Mouse (Mus musculus) ES-E14 (cell line): ENCODE results near the gene Osbpl6. TPM values are rescaled to one million over a fixed set of nuclear protein-coding genes. Genes with fewer than 3 reads are reported as not detected.
A peak's percentile ranks its signal among the peaks of the same experiment; 100 is the strongest.

Source experiments
- DNase-seq: peaks from one replicate; pipeline ENCODE4 v3.0.0-alpha.2; 2013; ENCODE audit warnings: low read depth, low spot score
- H3K27ac ChIP-seq: 2 replicates; pipeline ENCODE4 v1.5.1; 2012; ENCODE audit warnings: low read depth, mild to moderate bottlenecking, low read length, moderate library complexity, mixed read lengths; ENCODE audit not compliant: poor library complexity, insufficient read depth, severe bottlenecking
- H3K36me3 ChIP-seq: 2 replicates; pipeline ENCODE4 v1.6.1; 2012; ENCODE audit warnings: mild to moderate bottlenecking, low read length, moderate library complexity, mixed read lengths; ENCODE audit not compliant: control insufficient read depth, poor library complexity, insufficient read depth, severe bottlenecking
- H3K4me1 ChIP-seq, 2 experiments: fragments of 150-350 bp in 1 of 2; sonication (generic) in 1 of 2; 2 replicates each; pipeline ENCODE4 v1.6.1; 2012; ENCODE audit warnings: low read length in 2 of 2, mild to moderate bottlenecking in 1 of 2, mixed read lengths in 1 of 2; ENCODE audit not compliant: control insufficient read depth in 2 of 2, insufficient read depth in 2 of 2, poor library complexity in 1 of 2
- H3K4me3 ChIP-seq, 2 experiments: fragments of 150-350 bp in 1 of 2; sonication (generic) in 1 of 2; 2 replicates each; pipeline ENCODE4 v1.5.1; 2012; ENCODE audit warnings: low read length in 2 of 2, low read depth in 1 of 2, mild to moderate bottlenecking in 1 of 2, mixed read lengths in 1 of 2; ENCODE audit not compliant: insufficient read depth in 1 of 2, poor library complexity in 1 of 2, severe bottlenecking in 1 of 2
- H3K9ac ChIP-seq: 2 replicates; pipeline ENCODE4 v1.6.1; 2012; ENCODE audit warnings: low read depth, mild to moderate bottlenecking, low read length, mixed read lengths; ENCODE audit not compliant: poor library complexity, insufficient read depth, severe bottlenecking
- H3K9me3 ChIP-seq: fragments of 150-350 bp; sonication (generic); 2 replicates; pipeline ENCODE4 v1.6.1; 2012; ENCODE audit warnings: low read depth, mild to moderate bottlenecking, low read length; ENCODE audit not compliant: control insufficient read depth, insufficient read depth
- CHD2 ChIP-seq: IDR thresholded peaks from 2 replicates; pipeline ENCODE4 v1.6.1; 2014; ENCODE audit warnings: mild to moderate bottlenecking, low read depth, low read length, inconsistent platforms
- HCFC1 ChIP-seq: IDR thresholded peaks from 2 replicates; pipeline ENCODE4 v1.6.1; 2012; ENCODE audit warnings: low read length, inconsistent platforms, borderline replicate concordance; ENCODE audit not compliant: insufficient read depth
- MAFK ChIP-seq: IDR thresholded peaks from 2 replicates; pipeline ENCODE4 v1.6.1; 2014; ENCODE audit warnings: mild to moderate bottlenecking, low read depth, low read length, inconsistent platforms; ENCODE audit not compliant: insufficient read depth
- ZC3H11A ChIP-seq: IDR thresholded peaks from 2 replicates; pipeline ENCODE4 v1.6.1; 2012; ENCODE audit warnings: low read depth, mild to moderate bottlenecking, inconsistent platforms, low read length, borderline replicate concordance
- ZNF384 ChIP-seq: IDR thresholded peaks from 2 replicates; pipeline ENCODE4 v1.6.1; 2012; ENCODE audit warnings: low read depth, low read length, inconsistent platforms
- in situ Hi-C, 2 experiments: fragments of 600-800 bp; cut with MboI; formaldehyde crosslinking; loops; one replicate each; pipeline ENCODE4 v1.15.1; 2025; ENCODE audit warnings: low sequenced_read_pairs in 2 of 2, inconsistent platforms in 1 of 2; ENCODE audit not compliant: unreplicated experiment in 2 of 2
- total RNA-seq: library from RNA; depleted of rRNA; stranded (reverse); fragments of 300-350 nt; gene quantifications from 2 replicates; pipeline ENCODE4 v1.2.3, GENCODE M21; 2012

The Osbpl6 gene
- total RNA-seq, 1 experiment: 0.45 TPM

GRCm38 (mm10) chr2:76631600-76631999 is 225.3 kb downstream of the Osbpl6 start:
- Histone ChIP-seq H3K9me3 (no peaks in the 10 kb centered on the region), H3K27ac (no peak overlapping the region), H3K4me1 (no peaks in the 10 kb centered on the region), H3K36me3 (no peaks in the 10 kb centered on the region), H3K4me3 (no peak overlapping the region), H3K9ac (no peak overlapping the region)
- in situ Hi-C loops: no loop called here
- no peak for TF ChIP-seq MAFK
- no peak for TF ChIP-seq ZNF384
- no peak for TF ChIP-seq HCFC1
- no peak for TF ChIP-seq CHD2
- TF ChIP-seq ZC3H11A: no peak
- no peak for DNase-seq

GRCm38 (mm10) chr2:76639637-76640036 is 233.3 kb downstream of the Osbpl6 start:
- DNase-seq: no peak
- in situ Hi-C loops: no loop called here
- Histone ChIP-seq H3K4me3 (no peak overlapping the region), H3K27ac (no peak overlapping the region), H3K4me1 (no peaks in the 10 kb centered on the region), H3K9ac (no peak overlapping the region), H3K9me3 (no peaks in the 10 kb centered on the region), H3K36me3 (no peaks in the 10 kb centered on the region)
- no peak for TF ChIP-seq CHD2

- no peaks in the 10 kb centered on the region for H3K36me3 ChIP-seq
- H3K27ac ChIP-seq: no peak overlapping the region
- no peak overlapping the region for H3K4me3 ChIP-seq
- no peak for DNase-seq
- H3K9me3 ChIP-seq: no peaks in the 10 kb centered on the region
- TF ChIP-seq CHD2 (no peak), ZNF384 (no peak), MAFK (no peak), HCFC1 (no peak), ZC3H11A (no peak)
- no peak overlapping the region for H3K9ac ChIP-seq
- no peaks in the 10 kb centered on the region for H3K4me1 ChIP-seq
- in situ Hi-C loops: no loop called here
Measured at GRCm38 (mm10) chr2:76643801-76644200, 237.5 kb downstream of the Osbpl6 start.

GRCm38 (mm10) chr2:76647441-76647869 is 241.1 kb downstream of the Osbpl6 start:
- H3K4me3 ChIP-seq: peak overlapping the region; percentile 70 to 89
- no peak overlapping the region for H3K27ac ChIP-seq
- DNase-seq: no peak
- no peaks in the 10 kb centered on the region for H3K4me1 ChIP-seq
- no peaks in the 10 kb centered on the region for H3K9me3 ChIP-seq
- in situ Hi-C loops: no loop called here
- H3K36me3 ChIP-seq: no peaks in the 10 kb centered on the region
- H3K9ac ChIP-seq: peak overlapping the region; percentile 32
- TF ChIP-seq HCFC1 (no peak), MAFK (no peak), ZC3H11A (no peak), ZNF384 (no peak), CHD2 (no peak)

- H3K4me3 ChIP-seq: peak within 1 kb of the TSS; percentile 70 to 89
- H3K9ac ChIP-seq: peak within 1 kb of the TSS; percentile 56
- TF ChIP-seq ZNF384 (no peak), HCFC1 (peak; percentile 22; the same call in 1 of the 2 replicates), ZC3H11A (no peak)
- in situ Hi-C loops: no loop called here
- H3K36me3 ChIP-seq: no peaks in the 10 kb centered on the region
- H3K9me3 ChIP-seq: no peaks in the 10 kb centered on the region
- peak; percentile 98 for DNase-seq
- H3K4me1 ChIP-seq: no peaks in the 10 kb centered on the region
- no peak within 1 kb of the TSS for H3K27ac ChIP-seq
Measured at GRCm38 (mm10) chr2:76647883-76648570, 241.7 kb downstream of the Osbpl6 start, which contains the start of the genes Prkra and Pjvk. TSS of gene Prkra (minus strand) at chr2:76648015. TSS of gene Pjvk (plus strand) at chr2:76648476.
